Mouse (Mus musculus): ENCODE results near the gene Arhgap21.

DNA sequence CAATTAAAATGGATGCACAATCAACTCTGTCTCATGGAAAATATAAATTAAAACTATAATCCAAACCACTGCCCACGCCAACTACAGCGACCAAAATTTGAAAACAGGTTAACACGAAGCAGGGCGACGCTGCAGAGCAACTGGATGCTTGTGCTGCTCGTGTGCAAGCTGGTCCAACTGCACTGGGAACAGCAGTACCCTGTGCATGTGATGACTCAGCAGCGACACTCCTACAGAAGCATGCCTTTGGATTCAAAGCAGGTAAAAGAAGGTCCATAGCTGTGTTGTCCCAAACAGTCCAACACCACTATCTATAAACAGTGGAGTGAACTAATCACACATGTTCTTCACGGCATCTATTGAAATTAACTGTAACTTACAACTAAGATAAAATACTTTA, 63.3 kb downstream of the Arhgap21 start:
- TF ChIP-seq CTCF (IDR thresholded peaks at IDR 0.05; ENCODE audit: low read depth) (no peak), EP300 (IDR thresholded peaks at IDR 0.05; ENCODE audit: low read depth) (no peak)

Data from liver, postnatal 0 days (tissue).